Mouse (Mus musculus) neural tube, embryonic 15.5 days (tissue): ENCODE data around the gene Castor1. TPM values are rescaled to one million over a fixed set of nuclear protein-coding genes. Genes with fewer than 3 reads are reported as not detected.

Source experiments
- ATAC-seq: fragments of 200-750 bp; cut with Nextera tagmentation; 2 replicates; pipeline ENCODE4 v1.8.0; 2017; ENCODE audit warnings: mild to moderate bottlenecking, moderate TSS enrichment, moderate library complexity; ENCODE audit not compliant: low FRiP score
- H3K27ac ChIP-seq: fragments of 300-500 bp; sonication (generic); replicated peaks from 2 replicates; pipeline ENCODE4 v1.5.1; 2015; ENCODE audit warnings: mild to moderate bottlenecking, inconsistent platforms
- H3K27me3 ChIP-seq: fragments of 300-500 bp; sonication (generic); replicated peaks from 2 replicates; pipeline ENCODE4 v1.6.1; 2015; ENCODE audit warnings: inconsistent platforms
- H3K36me3 ChIP-seq: fragments of 300-500 bp; sonication (generic); 2 replicates; pipeline ENCODE4 v1.6.1; 2015; ENCODE audit warnings: inconsistent platforms
- H3K4me1 ChIP-seq: fragments of 300-500 bp; sonication (generic); 2 replicates; pipeline ENCODE4 v1.6.1; 2015; ENCODE audit warnings: inconsistent platforms
- H3K4me2 ChIP-seq: fragments of 300-500 bp; sonication (generic); 2 replicates; pipeline ENCODE4 v1.6.1; 2015; ENCODE audit warnings: inconsistent platforms, mild to moderate bottlenecking, moderate library complexity
- H3K4me3 ChIP-seq: fragments of 300-500 bp; sonication (generic); replicated peaks from 2 replicates; pipeline ENCODE4 v1.5.1; 2015; ENCODE audit warnings: mild to moderate bottlenecking, inconsistent platforms
- H3K9ac ChIP-seq: fragments of 300-500 bp; sonication (generic); replicated peaks from 2 replicates; pipeline ENCODE4 v1.6.1; 2015; ENCODE audit warnings: mild to moderate bottlenecking, inconsistent platforms
- H3K9me3 ChIP-seq: fragments of 300-500 bp; sonication (generic); replicated peaks from 2 replicates; pipeline ENCODE4 v1.6.1; 2016; ENCODE audit warnings: inconsistent platforms
- WGBS: fragments of 180-500 bp; shearing (Covaris S2); methylation state at CpG from one replicate; pipeline ENCODE4 v1.1.7; 2015; ENCODE audit warnings: mixed read lengths; 5-methylcytosine and 5-hydroxymethylcytosine counted together
- polyA plus RNA-seq: library from polyadenylated mRNA; unstranded; fragments of >200 nt; fragmentation: Nextera tagmentation; extraction: Ambion mirVana; gene quantifications from 2 replicates; pipeline ENCODE4 v1.2.1, GENCODE M21; 2015

The Castor1 gene
- polyA plus RNA-seq, 1 experiment from 2014 or later, result 5.5 TPM

DNA sequence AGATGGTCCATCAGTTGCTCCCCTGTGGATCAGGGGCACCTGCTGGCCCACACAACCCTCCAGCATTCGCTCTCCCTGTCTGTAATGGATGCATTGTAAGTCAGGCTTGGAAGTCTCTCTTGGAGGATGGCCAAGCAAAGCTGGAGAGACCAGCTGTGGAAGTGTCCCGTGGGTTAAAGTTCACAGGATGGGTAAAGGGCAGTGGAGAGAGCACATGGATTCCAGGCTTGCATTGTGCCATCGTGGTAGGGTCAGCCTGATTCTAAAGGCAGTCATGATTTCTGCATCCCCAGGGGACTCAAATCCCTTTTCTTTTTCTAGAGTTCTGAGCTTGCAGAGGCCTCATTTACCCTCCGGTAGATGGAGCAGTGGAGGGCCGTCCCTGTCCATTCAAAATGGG, 39.7 kb downstream of the Castor1 start:
- Histone ChIP-seq H3K9me3 (no peaks in the 10 kb centered on the region), H3K9ac (no peak overlapping the region), H3K36me3 (no peaks in the 10 kb centered on the region), H3K4me2 (no peak overlapping the region), H3K4me3 (no peak overlapping the region), H3K4me1 (peaks cover 16% of the 10 kb centered on the region), H3K27ac (no peak overlapping the region), H3K27me3 (no peaks in the 10 kb centered on the region)
- 65% methylated on average over 5 of the region's 5 CpGs for WGBS
- no peak for ATAC-seq

DNA sequence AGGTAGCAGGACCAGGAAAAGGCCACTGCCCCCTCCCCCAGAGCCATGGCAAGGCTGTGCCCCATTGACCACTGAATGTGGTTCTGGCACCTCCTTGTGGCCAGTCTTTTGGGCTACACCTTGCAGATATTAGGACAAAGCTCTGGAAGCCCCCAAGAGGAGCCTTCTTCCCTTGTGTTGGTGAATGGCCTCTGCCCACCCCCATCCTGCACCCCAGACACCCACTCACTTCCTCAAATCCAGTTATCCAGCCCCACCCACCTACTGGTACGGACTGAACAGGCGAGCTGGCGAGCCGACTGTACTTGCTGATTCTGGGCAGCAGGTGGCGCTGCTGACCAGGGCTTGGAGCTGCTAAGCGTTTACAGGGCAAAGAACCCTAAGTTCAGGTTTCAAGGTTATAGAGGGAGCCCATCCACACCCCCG, 40.6 kb downstream of the Castor1 start:
- WGBS, result 1% methylated on average over 7 of the region's 7 CpGs
- Histone ChIP-seq H3K9me3 (no peaks in the 10 kb centered on the region), H3K4me2 (peak overlapping the region; percentile 51), H3K4me3 (peak overlapping the region; percentile 20; the same call in 1 of the 2 replicates), H3K27me3 (peaks cover 2% of the 10 kb centered on the region; the same call in 1 of the 2 replicates), H3K36me3 (no peaks in the 10 kb centered on the region), H3K27ac (no peak overlapping the region), H3K9ac (no peak overlapping the region), H3K4me1 (peaks cover 19% of the 10 kb centered on the region)
- peak; percentile 75 for ATAC-seq

DNA sequence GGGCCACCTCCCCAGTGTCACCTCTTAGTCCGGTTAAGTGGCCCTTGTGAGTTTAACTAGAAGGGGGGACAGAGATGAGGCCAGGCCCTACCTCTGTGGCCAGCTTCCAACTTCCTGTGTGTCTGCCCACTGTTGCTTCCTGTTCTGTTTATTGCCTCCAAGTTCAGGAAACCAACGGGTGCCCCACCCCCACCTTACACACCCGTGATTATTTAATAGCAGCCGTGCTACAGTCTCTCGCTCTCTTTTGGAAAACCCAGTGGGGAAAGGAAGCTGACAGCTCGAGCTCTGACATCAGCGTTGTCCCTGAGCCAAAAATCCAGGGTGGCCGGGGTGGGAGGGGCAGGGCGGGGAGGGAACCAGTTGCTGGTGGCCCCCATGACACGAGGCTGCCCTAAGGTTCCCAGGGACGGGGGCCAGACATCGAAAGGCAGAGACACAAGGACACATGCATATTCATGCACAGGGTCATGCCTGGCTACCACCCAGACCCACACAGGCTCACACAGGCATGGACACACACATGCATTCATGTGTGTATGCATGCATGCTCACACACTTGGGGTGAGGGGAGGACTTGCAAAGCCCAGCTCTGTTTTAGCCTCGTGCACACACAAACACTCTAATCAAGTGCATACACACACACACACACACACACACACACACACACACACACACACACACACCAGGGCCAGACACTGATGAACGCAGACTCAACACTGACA, 42.6 kb downstream of the Castor1 start:
- Histone ChIP-seq H3K4me2 (peak overlapping the region; percentile 13; the same call in 1 of the 2 replicates), H3K36me3 (no peaks in the 10 kb centered on the region), H3K9me3 (no peaks in the 10 kb centered on the region), H3K9ac (no peak overlapping the region), H3K27ac (no peak overlapping the region), H3K27me3 (peaks cover 21% of the 10 kb centered on the region), H3K4me1 (peaks cover 19% of the 10 kb centered on the region), H3K4me3 (no peak overlapping the region)
- no peak for ATAC-seq
- 41% methylated on average over 14 of the region's 14 CpGs for WGBS

GRCm38 (mm10) chr11:4261188-4261494, 43.1 kb downstream of the Castor1 start:
- ATAC-seq, result no peak

DNA sequence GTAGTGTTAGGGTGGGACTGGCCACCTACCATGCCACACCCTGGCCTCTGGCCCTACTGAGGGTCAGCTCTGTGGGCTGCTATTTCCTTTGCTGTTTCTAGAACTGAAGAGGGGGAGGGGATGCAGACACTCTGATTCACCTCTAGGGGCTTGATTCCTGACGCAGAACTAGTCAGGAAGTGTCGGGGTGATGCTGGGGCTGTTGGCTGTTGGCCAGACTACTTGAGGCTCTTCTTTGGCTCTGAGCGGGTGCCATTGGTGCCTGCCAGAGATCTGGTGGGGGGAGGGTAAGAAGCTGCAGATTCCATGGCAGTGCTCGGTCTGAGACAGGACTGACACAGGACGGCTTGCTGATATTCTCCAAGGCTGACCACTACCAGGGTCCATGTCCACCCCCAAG, 43.9 kb downstream of the Castor1 start:
- WGBS, result 31% methylated on average over 5 of the region's 5 CpGs
- H3K9me3 ChIP-seq, result no peaks in the 10 kb centered on the region

More at GRCm38 (mm10) chr11:4261188-4261494, 43.1 kb downstream of the Castor1 start:
- Histone ChIP-seq H3K27ac (no peak overlapping the region), H3K9ac (no peak overlapping the region), H3K4me1 (peaks cover 23% of the 10 kb centered on the region), H3K4me3 (no peak overlapping the region), H3K9me3 (no peaks in the 10 kb centered on the region), H3K36me3 (no peaks in the 10 kb centered on the region), H3K4me2 (no peak overlapping the region), H3K27me3 (peaks cover 26% of the 10 kb centered on the region)
- 47% methylated on average over 7 of the region's 7 CpGs for WGBS

DNA sequence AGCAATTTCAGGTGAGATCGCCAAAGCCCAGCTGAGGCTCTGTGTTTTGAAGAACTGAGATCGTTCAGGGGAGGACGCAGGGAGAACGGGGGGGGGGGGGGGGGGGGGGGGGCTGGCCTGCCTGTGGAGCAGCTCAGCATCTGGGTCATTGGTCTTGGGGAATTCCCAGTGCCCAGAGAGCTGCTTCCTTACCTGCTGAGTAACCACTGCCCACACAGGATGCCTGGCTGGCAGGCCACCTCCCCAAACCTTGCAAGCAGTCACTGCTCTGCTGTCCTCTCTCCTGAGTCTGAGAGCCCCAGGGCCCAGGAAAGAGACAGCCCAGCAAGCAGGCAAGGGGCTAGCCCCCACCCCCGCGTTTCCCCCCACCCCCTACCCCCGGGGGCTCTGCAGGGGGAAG, 44.8 kb downstream of the Castor1 start:
- no peak for ATAC-seq
- no peaks in the 10 kb centered on the region for H3K9me3 ChIP-seq
- H3K4me3 ChIP-seq, result no peak overlapping the region
- peaks cover 42% of the 10 kb centered on the region for H3K27me3 ChIP-seq
- H3K27ac ChIP-seq, result no peak overlapping the region
- no peak overlapping the region for H3K9ac ChIP-seq
- 37% methylated on average over 3 of the region's 7 CpGs for WGBS
- H3K4me1 ChIP-seq, result peaks cover 34% of the 10 kb centered on the region
- H3K36me3 ChIP-seq, result no peaks in the 10 kb centered on the region
- no peak overlapping the region for H3K4me2 ChIP-seq

More for the DNA sequence above, 43.9 kb downstream of the Castor1 start:
- ATAC-seq, result no peak
- no peak overlapping the region for H3K9ac ChIP-seq
- H3K27ac ChIP-seq, result no peak overlapping the region
- peaks cover 31% of the 10 kb centered on the region for H3K4me1 ChIP-seq
- H3K27me3 ChIP-seq, result peaks cover 33% of the 10 kb centered on the region
- H3K4me2 ChIP-seq, result no peak overlapping the region
- H3K4me3 ChIP-seq, result no peak overlapping the region
- H3K36me3 ChIP-seq, result no peaks in the 10 kb centered on the region

DNA sequence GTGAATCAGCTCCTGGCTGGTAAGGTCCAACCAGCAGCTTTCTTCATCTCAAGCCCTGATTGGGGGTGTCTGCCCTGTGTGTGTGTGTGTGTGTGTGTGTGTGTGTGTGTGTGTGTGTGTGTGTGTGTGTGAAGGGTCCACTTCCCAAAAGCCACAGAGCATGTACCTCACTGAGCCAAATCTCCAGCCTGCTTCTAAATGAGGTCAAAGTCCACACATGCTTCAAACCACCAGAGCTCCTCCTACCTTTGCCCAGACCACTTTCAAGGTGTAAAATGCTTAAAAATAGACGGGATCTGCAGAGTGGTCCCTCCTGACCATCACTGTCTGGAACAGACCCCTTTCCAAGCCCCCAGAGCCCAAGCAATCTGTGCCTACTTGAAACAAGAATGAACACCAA, 45.3 kb downstream of the Castor1 start:
- 33% methylated on average over 1 of the region's 1 CpGs for WGBS
- peaks cover 46% of the 10 kb centered on the region for H3K27me3 ChIP-seq

GRCm38 (mm10) chr11:4264066-4264465, 46.0 kb downstream of the Castor1 start:
- ATAC-seq, result no peak
- H3K27me3 ChIP-seq, result peaks cover 53% of the 10 kb centered on the region
- H3K4me1 ChIP-seq, result peaks cover 34% of the 10 kb centered on the region
- no peak overlapping the region for H3K4me2 ChIP-seq
- H3K27ac ChIP-seq, result no peak overlapping the region
- no peaks in the 10 kb centered on the region for H3K9me3 ChIP-seq
- WGBS, result 81% methylated on average over 7 of the region's 7 CpGs
- H3K4me3 ChIP-seq, result no peak overlapping the region
- H3K9ac ChIP-seq, result no peak overlapping the region
- H3K36me3 ChIP-seq, result no peaks in the 10 kb centered on the region

More for the DNA sequence above, 45.3 kb downstream of the Castor1 start:
- H3K27ac ChIP-seq, result no peak overlapping the region
- H3K4me2 ChIP-seq, result no peak overlapping the region
- ATAC-seq, result no peak
- H3K9ac ChIP-seq, result no peak overlapping the region
- no peaks in the 10 kb centered on the region for H3K9me3 ChIP-seq
- H3K4me3 ChIP-seq, result no peak overlapping the region
- H3K36me3 ChIP-seq, result no peaks in the 10 kb centered on the region
- peaks cover 34% of the 10 kb centered on the region for H3K4me1 ChIP-seq

DNA sequence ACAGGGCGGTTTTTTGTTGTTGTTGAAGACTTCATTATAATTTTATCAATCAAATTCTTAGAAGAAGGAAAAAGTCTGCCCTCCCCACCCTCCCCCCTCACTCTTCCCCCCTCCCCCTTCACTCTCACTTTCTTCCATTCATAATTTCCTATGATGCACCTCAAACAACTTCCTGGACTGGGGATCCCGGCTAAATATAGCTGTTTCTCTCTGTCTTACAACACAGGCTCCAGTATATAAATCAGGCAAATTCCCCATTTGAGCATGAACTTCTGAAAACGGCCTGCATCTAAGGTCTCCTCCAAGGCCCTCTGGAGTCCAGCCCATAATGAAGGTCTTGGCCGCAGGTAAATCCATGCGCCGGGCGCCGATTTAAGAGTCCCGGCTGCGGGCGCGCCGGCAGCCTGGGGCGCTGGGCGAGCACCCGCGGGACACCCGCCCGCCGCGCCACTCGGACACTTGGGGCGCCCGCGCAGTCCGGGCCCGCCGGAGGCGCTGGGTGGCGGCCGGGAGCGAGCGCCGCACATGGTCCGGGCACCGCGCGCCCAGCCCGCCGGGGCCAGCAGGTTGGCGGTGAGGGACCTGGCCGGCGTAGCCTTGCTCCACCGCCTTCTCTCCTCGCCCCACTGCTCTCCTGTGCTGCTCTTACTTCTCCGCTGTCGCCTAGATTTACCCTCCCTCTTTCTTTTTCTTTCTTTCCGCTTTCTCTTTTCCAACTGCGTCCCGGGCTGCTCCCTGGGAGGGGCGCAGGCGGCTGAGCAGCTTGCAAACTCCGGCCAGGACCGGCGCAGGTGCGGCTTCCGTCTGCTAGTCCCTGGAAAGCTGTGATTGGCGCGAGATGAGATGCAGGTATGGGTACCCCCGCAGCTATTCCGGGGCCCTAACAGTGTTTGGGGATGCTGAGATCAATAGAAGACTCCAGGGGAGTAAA, 48.5 kb downstream of the Castor1 start:
- under 1% methylated on average over 60 of the region's 61 CpGs for WGBS
- 0 out of 2 replicates have a peak, but pooled peaks have one; percentile 40 for ATAC-seq

DNA sequence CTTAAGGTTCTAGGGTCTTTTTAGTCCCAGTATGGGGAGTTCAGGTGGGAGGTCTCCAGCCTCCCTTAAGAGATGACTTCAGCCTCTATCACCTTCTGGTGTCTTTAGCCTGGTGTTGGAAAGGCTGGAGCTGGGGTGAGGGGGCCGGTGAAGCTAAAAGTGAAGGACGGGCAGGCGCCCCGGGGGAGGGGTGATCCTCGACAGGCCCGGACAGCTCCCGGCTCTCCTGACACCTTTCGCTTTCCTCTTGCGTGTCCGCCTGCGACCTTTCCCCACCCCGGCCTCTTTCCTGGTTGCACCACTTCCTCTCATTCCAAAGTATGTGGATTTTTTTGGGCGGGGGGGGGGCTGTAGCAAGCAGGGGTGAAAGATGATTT, 49.2 kb downstream of the Castor1 start:
- Histone ChIP-seq H3K27ac (no peak overlapping the region), H3K4me1 (peaks cover 21% of the 10 kb centered on the region), H3K9me3 (no peaks in the 10 kb centered on the region), H3K4me3 (peak overlapping the region; percentile 51), H3K27me3 (peaks cover 58% of the 10 kb centered on the region), H3K36me3 (no peaks in the 10 kb centered on the region), H3K9ac (no peak overlapping the region), H3K4me2 (peak overlapping the region; percentile 99)
- ATAC-seq, result no peak
- WGBS, result 7% methylated on average over 13 of the region's 13 CpGs

More for the DNA sequence above, 48.5 kb downstream of the Castor1 start:
- peaks cover 27% of the 10 kb centered on the region for H3K4me1 ChIP-seq
- no peaks in the 10 kb centered on the region for H3K9me3 ChIP-seq
- peak overlapping the region; percentile 51 for H3K4me3 ChIP-seq
- peaks cover 58% of the 10 kb centered on the region for H3K27me3 ChIP-seq
- H3K9ac ChIP-seq, result peak overlapping the region; percentile 49
- H3K27ac ChIP-seq, result no peak overlapping the region
- no peaks in the 10 kb centered on the region for H3K36me3 ChIP-seq
- peak overlapping the region; percentile 99 for H3K4me2 ChIP-seq

DNA sequence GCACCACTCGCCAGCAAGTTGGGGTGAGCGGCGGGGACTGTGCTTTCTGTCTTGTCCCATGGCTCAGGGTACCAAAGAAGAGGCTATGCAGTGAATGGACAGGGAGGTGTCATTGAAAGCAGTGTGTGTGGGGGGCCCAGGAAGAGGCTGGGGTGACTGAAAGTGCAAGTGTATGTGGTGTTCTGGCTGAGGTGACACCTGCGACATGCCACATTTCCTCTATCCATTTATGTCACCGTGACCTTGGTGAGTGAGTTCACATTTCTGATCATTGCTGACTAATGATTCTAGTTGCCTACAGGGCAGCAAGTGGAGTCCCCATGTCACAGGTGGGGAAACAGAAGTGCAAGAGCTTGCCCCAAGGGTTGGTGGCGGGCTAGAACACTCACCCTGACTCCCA, 50.5 kb downstream of the Castor1 start:
- Histone ChIP-seq H3K9ac (no peak overlapping the region), H3K4me1 (peaks cover 15% of the 10 kb centered on the region), H3K4me2 (no peak overlapping the region), H3K27me3 (peaks cover 58% of the 10 kb centered on the region), H3K4me3 (no peak overlapping the region), H3K36me3 (no peaks in the 10 kb centered on the region), H3K27ac (no peak overlapping the region), H3K9me3 (no peaks in the 10 kb centered on the region)
- ATAC-seq, result no peak
- WGBS, result 89% methylated on average over 6 of the region's 6 CpGs
